Mouse (Mus musculus) layer of hippocampus, adult 6 months (tissue): Measurements from ENCODE around the gene Tpk1. TPM values are rescaled to one million over a fixed set of nuclear protein-coding genes. Genes with fewer than 3 reads are reported as not detected.

Source experiments
- long read RNA-seq, 2 experiments: library from polyadenylated mRNA; unstranded; transcript quantifications; one replicate each; pipeline ENCODE4 v2.0.0; 2019 to 2020
- polyA plus RNA-seq: library from polyadenylated mRNA; unstranded; fragments of <200 nt; fragmentation: Nextera tagmentation; gene quantifications from 2 replicates; pipeline ENCODE4 v1.2.3, GENCODE M21; 2021

The Tpk1 gene
- polyA plus RNA-seq = 2.0 and 2.2 TPM in 2 replicates
- long read RNA-seq, experiment 1, partial matches to known transcripts = 1 of 4 reads
- long read RNA-seq, experiment 1, other reads (novel, unspliced or antisense) = 2 of 4 reads
- long read RNA-seq, experiment 2, partial matches to known transcripts = 1 of 12 reads
- long read RNA-seq, experiment 2, other reads (novel, unspliced or antisense) = 7 of 12 reads

GRCm38 (mm10) chr6:43665677-43666546, at the start of gene Tpk1:
Gene Tpk1, minus strand, starts transcription at chr6:43666278.

GRCm38 (mm10) chr6:43309454-43309853, 356.6 kb downstream of the Tpk1 start, which contains the start of gene Nobox:
Gene Nobox, minus strand, starts transcription at chr6:43309554.

